Mouse (Mus musculus) heart, embryonic 15.5 days (tissue): ENCODE data around the gene Adat2. TPM values are rescaled to one million over a fixed set of nuclear protein-coding genes. Genes with fewer than 3 reads are reported as not detected.

Source experiments
- ATAC-seq: fragments of 200-750 bp; cut with Nextera tagmentation; replicated peaks from 2 replicates; pipeline ENCODE4 v1.8.0; 2017; ENCODE audit warnings: low read depth, moderate TSS enrichment; ENCODE audit not compliant: insufficient number of reproducible peaks, insufficient read depth, low FRiP score
- H3K27ac ChIP-seq: fragments of 300-500 bp; sonication (generic); 2 replicates; pipeline ENCODE4 v1.5.1; 2015; ENCODE audit warnings: mild to moderate bottlenecking, inconsistent platforms
- H3K27me3 ChIP-seq: fragments of 300-500 bp; sonication (generic); 2 replicates; pipeline ENCODE4 v1.6.1; 2015; ENCODE audit warnings: inconsistent platforms
- H3K36me3 ChIP-seq: fragments of 300-500 bp; sonication (generic); 2 replicates; pipeline ENCODE4 v1.6.1; 2015; ENCODE audit warnings: mild to moderate bottlenecking, inconsistent platforms
- H3K4me1 ChIP-seq: fragments of 300-500 bp; sonication (generic); replicated peaks from 2 replicates; pipeline ENCODE4 v1.6.1; 2015; ENCODE audit warnings: inconsistent platforms
- H3K4me2 ChIP-seq: fragments of 300-500 bp; sonication (generic); 2 replicates; pipeline ENCODE4 v1.6.1; 2015; ENCODE audit warnings: inconsistent platforms, mild to moderate bottlenecking, moderate library complexity
- H3K4me3 ChIP-seq: fragments of 300-500 bp; sonication (generic); 2 replicates; pipeline ENCODE4 v1.5.1; 2015; ENCODE audit warnings: mild to moderate bottlenecking, inconsistent platforms
- H3K9ac ChIP-seq: fragments of 300-500 bp; sonication (generic); 2 replicates; pipeline ENCODE4 v1.6.1; 2015; ENCODE audit warnings: mild to moderate bottlenecking, inconsistent platforms
- H3K9me3 ChIP-seq: fragments of 300-500 bp; sonication (generic); replicated peaks from 2 replicates; pipeline ENCODE4 v1.6.1; 2016; ENCODE audit warnings: inconsistent platforms
- WGBS: fragments of 180-500 bp; shearing (Covaris S2); methylation state at CpG from one replicate; pipeline ENCODE4 v1.1.7; 2015; ENCODE audit warnings: mixed read lengths; 5-methylcytosine and 5-hydroxymethylcytosine counted together
- polyA plus RNA-seq: library from polyadenylated mRNA; unstranded; fragments of >200 nt; fragmentation: Nextera tagmentation; extraction: Ambion mirVana; gene quantifications from 2 replicates; pipeline ENCODE4 v1.2.1, GENCODE M21; 2015

Adat2 gene
- polyA plus RNA-seq, 1 experiment from 2014 or later = 2.2 TPM

DNA sequence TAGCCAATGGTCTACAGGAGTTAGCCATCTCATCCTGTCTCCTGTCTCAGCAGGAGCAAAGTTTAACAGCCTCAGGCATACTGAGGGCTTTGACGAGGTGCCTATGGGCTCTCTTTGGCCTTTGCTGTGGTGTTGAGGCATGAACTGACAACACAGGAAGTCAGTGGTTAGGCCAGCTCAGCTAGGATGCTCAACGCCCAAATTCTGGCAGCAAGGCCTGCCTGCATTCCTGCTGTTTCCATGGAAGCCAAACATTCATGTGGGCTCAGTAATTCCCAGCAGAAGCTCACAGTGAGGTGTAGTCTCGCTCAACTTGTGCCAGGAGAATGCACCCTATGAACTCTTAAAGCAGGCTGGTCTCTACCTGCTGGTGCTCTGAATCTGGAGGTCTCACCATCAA lies 43.4 kb downstream of the Adat2 start:
- WGBS = 42% methylated on average over 3 of the region's 3 CpGs
- Histone ChIP-seq H3K4me2 (no peak overlapping the region), H3K36me3 (no peaks in the 10 kb centered on the region), H3K9me3 (0 out of 2 replicates have a peak, but pooled peaks cover 2% of the 10 kb centered on the region), H3K27me3 (no peaks in the 10 kb centered on the region), H3K9ac (no peak overlapping the region), H3K27ac (no peak overlapping the region), H3K4me3 (no peak overlapping the region), H3K4me1 (no peaks in the 10 kb centered on the region)
- no peak for ATAC-seq

DNA sequence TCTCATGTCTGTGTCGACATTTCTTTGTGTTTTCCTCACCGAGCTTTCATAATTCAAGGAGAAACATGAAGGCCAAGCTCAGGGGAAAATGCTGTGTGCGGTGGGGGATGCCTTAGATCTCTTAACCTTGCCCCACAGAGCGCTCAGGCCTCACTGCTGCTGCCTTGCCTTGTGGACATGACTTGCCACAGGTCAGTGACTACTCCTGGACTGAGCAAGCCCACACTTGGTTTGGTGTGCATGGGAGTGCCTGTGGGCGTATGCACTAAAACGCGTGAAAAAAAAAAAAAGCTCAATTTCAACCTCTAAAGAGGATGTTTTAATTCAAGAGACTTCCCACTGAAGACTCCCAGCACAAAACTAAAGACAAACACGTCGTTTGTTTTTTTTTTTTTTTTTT lies 44.2 kb downstream of the Adat2 start:
- 83% methylated on average over 9 of the region's 9 CpGs for WGBS
- Histone ChIP-seq H3K4me1 (no peaks in the 10 kb centered on the region), H3K27ac (no peak overlapping the region), H3K9me3 (0 out of 2 replicates have a peak, but pooled peaks cover 2% of the 10 kb centered on the region), H3K36me3 (no peaks in the 10 kb centered on the region), H3K27me3 (no peaks in the 10 kb centered on the region), H3K4me3 (no peak overlapping the region), H3K4me2 (no peak overlapping the region), H3K9ac (no peak overlapping the region)
- ATAC-seq = no peak

DNA sequence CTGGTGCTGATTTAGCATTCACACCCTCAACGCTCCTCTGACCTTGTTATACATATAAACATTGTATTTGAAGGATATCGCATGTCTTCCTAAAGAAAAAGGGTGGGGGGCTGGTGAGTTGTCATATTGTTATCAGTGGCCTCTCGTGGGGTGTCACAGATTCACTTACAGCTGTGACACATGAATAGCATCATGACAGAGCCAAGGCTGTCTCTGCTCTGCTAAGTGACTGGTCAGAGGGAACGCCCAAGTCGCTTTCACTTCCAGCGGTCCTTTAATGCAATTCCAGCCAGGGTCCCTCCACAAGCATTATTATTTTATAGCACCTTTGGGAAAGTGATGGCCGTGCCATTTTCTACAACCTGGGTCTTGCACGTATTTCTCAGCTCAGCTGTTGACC lies 44.8 kb downstream of the Adat2 start:
- H3K9ac ChIP-seq = no peak overlapping the region
- no peak overlapping the region for H3K27ac ChIP-seq
- 70% methylated on average over 8 of the region's 8 CpGs for WGBS
- H3K4me3 ChIP-seq = no peak overlapping the region
- no peak for ATAC-seq
- H3K9me3 ChIP-seq = 0 out of 2 replicates have a peak, but pooled peaks cover 2% of the 10 kb centered on the region
- no peaks in the 10 kb centered on the region for H3K27me3 ChIP-seq
- H3K36me3 ChIP-seq = no peaks in the 10 kb centered on the region
- H3K4me1 ChIP-seq = no peaks in the 10 kb centered on the region
- H3K4me2 ChIP-seq = no peak overlapping the region

DNA sequence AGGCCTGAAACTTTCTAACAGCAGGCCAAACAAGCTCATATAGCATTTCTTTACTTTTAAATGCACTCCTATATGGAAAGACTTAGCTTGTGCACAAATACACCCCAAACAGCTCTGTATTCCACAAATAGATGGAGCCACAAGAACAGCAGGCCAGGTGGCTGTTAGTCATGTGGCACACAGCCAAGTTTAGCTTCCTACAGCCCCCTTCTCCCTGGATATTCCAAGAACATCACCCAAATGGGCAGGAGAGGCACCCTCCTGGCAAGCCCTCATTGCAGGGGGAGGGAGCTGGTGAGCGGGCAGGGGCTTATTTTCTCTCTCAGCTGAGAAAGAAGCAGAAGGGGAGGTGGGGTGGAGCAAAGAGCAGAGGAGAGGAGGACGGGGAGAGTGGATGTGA lies 48.2 kb downstream of the Adat2 start:
- Histone ChIP-seq H3K9ac (no peak overlapping the region), H3K27ac (no peak overlapping the region)
- 62% methylated on average over 2 of the region's 2 CpGs for WGBS

More for the DNA sequence above, 48.2 kb downstream of the Adat2 start:
- 0 out of 2 replicates have a peak, but pooled peaks cover 2% of the 10 kb centered on the region for H3K9me3 ChIP-seq
- H3K4me3 ChIP-seq = no peak overlapping the region
- no peak for ATAC-seq
- H3K27me3 ChIP-seq = no peaks in the 10 kb centered on the region
- H3K4me1 ChIP-seq = no peaks in the 10 kb centered on the region
- no peak overlapping the region for H3K4me2 ChIP-seq
- no peaks in the 10 kb centered on the region for H3K36me3 ChIP-seq

Other genes starting within 250 kb of the Adat2 start
- gene Phactr2, start 78.5 kb upstream of the Adat2 start, polyA plus RNA-seq = 51.1 and 56.1 TPM in 2 replicates
- 78.9 and 82.5 TPM in 2 replicates for gene Fuca2, start 53.4 kb upstream of the Adat2 start, polyA plus RNA-seq
- 17.4 and 19.4 TPM in 2 replicates for gene Pex3, start 248 bp downstream of the Adat2 start, polyA plus RNA-seq